In genomic region chr1:151607957-151608356, GRCm38 (mm10) we compare ENCODE assay signal across 8 mouse cellular contexts. TPM values are rescaled to one million over a fixed set of nuclear protein-coding genes. Genes with fewer than 3 reads are reported as not detected.
A peak's percentile ranks its signal among the peaks of the same experiment; 100 is the strongest.
DNase-seq lines count a peak whose midpoint lies in the region; ATAC-seq and TF ChIP-seq lines count a peak whose summit lies in the region.
"Not testable (repeated sequence)": the region's sequence is repeated elsewhere in the genome, so short reads cannot be mapped to it uniquely, and the experiment has no call there.

No protein-coding gene starts in this region.

- TF ChIP-seq CTCF in heart, postnatal 0 days (IDR thresholded peaks at IDR 0.05; ENCODE audit: low read depth); kidney, adult 2 months (conservative IDR thresholded peaks at IDR 0.05; ENCODE audit: insufficient read depth, insufficient read length, low read depth, low read length): not testable (repeated sequence)

- H3K4me1 ChIP-seq in heart, postnatal 0 days (ENCODE audit: control insufficient read depth, insufficient read depth); kidney, adult 2 months (ENCODE audit: control insufficient read depth, insufficient read depth, low read length): not testable (repeated sequence)

- not testable (repeated sequence) for H3K36me3 ChIP-seq in heart, postnatal 0 days (replicated peaks; ENCODE audit: control insufficient read depth, insufficient read depth, low read length); kidney, adult 2 months (ENCODE audit: control insufficient read depth, insufficient read depth, low read length)

- 0 out of 2 replicates have a peak, but pooled peaks have one; percentile 33 for ATAC-seq in heart, postnatal 0 days (ENCODE audit: insufficient read depth, low read depth)

- H3K4me2 ChIP-seq in heart, postnatal 0 days (ENCODE audit: low read depth, low read length) = not testable (repeated sequence)

- not testable (repeated sequence) for H3K9me3 ChIP-seq in heart, postnatal 0 days (replicated peaks; ENCODE audit: control insufficient read depth, low read length)

- TF ChIP-seq POLR2A in kidney, adult 2 months (IDR thresholded peaks at IDR 0.05; ENCODE audit: low read depth, low read length) = not testable (repeated sequence)

- TF ChIP-seq EP300 in heart, postnatal 0 days (IDR thresholded peaks at IDR 0.05; ENCODE audit: low read depth) = not testable (repeated sequence)

- not testable (repeated sequence) for H3K27me3 ChIP-seq in heart, postnatal 0 days (ENCODE audit: control insufficient read depth, insufficient read depth, low read length); kidney, adult 2 months (replicated peaks; ENCODE audit: control insufficient read depth, insufficient read depth, low read length)

- not testable (repeated sequence) for H3K4me3 ChIP-seq in heart, postnatal 0 days (ENCODE audit: low read depth, low read length); kidney, adult 2 months (ENCODE audit: insufficient read depth, low read depth, low read length)

- intact Hi-C loops in gastrocnemius, postnatal 14 days (cut with DNase I; ENCODE audit: low total_unique reads) = not testable (repeated sequence)

- peak; percentile 74 for DNase-seq in 416B (ENCODE audit: low read depth)
- DNase-seq in adrenal gland, postnatal 25 days = peak; percentile 61
- peak; percentile 75 for DNase-seq in gastrocnemius, postnatal 14 days
- DNase-seq in heart, postnatal 0 days (ENCODE audit: low spot score) = not testable (repeated sequence)
- DNase-seq in kidney, adult 2 months = peak; percentile 71
- DNase-seq in kidney, postnatal 4 days = peak; percentile 56 to 68
- peak; percentile 57 for DNase-seq in lung, postnatal 36 days
- peak; percentile 70 for DNase-seq in urinary bladder, postnatal 14 days (ENCODE audit: low spot score)

- 35% methylated on average over 3 of the region's 3 CpGs for WGBS in heart, postnatal 0 days
- 30% methylated on average over 3 of the region's 3 CpGs for WGBS in kidney, adult 2 months

- H3K9ac ChIP-seq in heart, postnatal 0 days (replicated peaks; ENCODE audit: low read depth, low read length) = not testable (repeated sequence)

- H3K27ac ChIP-seq in heart, postnatal 0 days (ENCODE audit: low read depth); kidney, adult 2 months (ENCODE audit: insufficient read depth, low read depth, low read length): not testable (repeated sequence)

RNA-seq across cellular contexts. Expression of gene Fam129a, which starts 37.0 kb away (rescaled TPM):
- 85.1 and 93.9 TPM in 2 replicates for total RNA-seq in adrenal gland, postnatal 25 days (2021)
- 10 to 100 TPM; 25.0 to 29.4 TPM for total RNA-seq in gastrocnemius, postnatal 14 days (2021)
- total RNA-seq in heart, postnatal 0 days (2014; rRNA removed; ENCODE audit: low replicate concordance) = 18.8 and 64.3 TPM in 2 replicates
- polyA plus RNA-seq in heart, postnatal 0 days (2015; fragmentation: Nextera tagmentation; extraction: Ambion mirVana) = 13.9 and 14.1 TPM in 2 replicates
- polyA plus RNA-seq in kidney, adult 2 months (2012; rRNA removed) = 5.7 and 5.8 TPM in 2 replicates
